Mouse (Mus musculus): ENCODE results near the gene Stx16. TPM values are rescaled to one million over a fixed set of nuclear protein-coding genes. Genes with fewer than 3 reads are reported as not detected.

The Stx16 gene
- polyA plus RNA-seq, 1 experiment from 2014 or later, result 11.8 TPM

- Histone ChIP-seq H3K27me3 (no peaks in the 10 kb centered on the region), H3K4me3 (replicated peaks) (peak overlapping the region; percentile 91), H3K36me3 (no peaks in the 10 kb centered on the region), H3K9ac (peak overlapping the region; percentile 64), H3K4me2 (replicated peaks) (peak overlapping the region; percentile 85), H3K4me1 (peaks cover 46% of the 10 kb centered on the region), H3K9me3 (replicated peaks) (no peaks in the 10 kb centered on the region), H3K27ac (replicated peaks) (peak overlapping the region; percentile 98)
- under 1% methylated on average over 19 of the region's 19 CpGs for WGBS
- no peak for ATAC-seq (ENCODE audit: insufficient number of reproducible peaks, low FRiP score, low TSS enrichment, low read depth)
These were observed 1.0 kb downstream of the Stx16 start for GRCm38 (mm10) chr2:174077004-174077695.

DNA sequence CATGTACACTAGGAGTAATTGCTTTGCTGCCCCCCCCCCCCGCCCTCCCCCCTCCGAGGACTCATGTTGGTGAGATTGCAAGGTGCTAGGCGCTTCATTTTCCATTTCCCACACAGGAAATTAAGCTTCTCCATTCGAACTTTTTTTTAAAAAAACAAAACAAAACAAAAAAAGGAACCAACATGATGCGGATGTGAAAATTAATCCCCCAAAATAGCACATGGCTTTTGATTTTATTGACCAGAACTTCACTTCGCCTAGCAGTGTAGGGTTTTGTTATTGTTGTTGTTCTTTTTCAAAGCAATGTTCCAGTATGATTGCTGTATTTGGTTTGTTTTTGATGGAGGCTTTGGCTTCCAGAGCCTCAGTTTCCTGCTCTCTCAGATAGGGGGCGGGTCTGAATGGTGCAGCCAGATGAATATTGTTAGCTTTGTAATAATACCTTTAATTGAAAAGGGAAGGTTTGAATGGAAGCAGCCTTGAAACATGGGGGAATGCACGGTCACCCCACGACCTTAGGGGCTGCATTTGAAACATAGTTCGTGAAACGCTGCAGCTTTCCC is 1.7 kb downstream of the Stx16 start:
- H3K4me1 ChIP-seq, result peaks cover 44% of the 10 kb centered on the region
- no peak for ATAC-seq (ENCODE audit: insufficient number of reproducible peaks, low FRiP score, low TSS enrichment, low read depth)
- H3K4me2 ChIP-seq (replicated peaks), result peak overlapping the region; percentile 85
- H3K9me3 ChIP-seq (replicated peaks), result no peaks in the 10 kb centered on the region
- H3K9ac ChIP-seq, result peak overlapping the region; percentile 15; the same call in 1 of the 2 replicates
- H3K27me3 ChIP-seq, result no peaks in the 10 kb centered on the region
- 8% methylated on average over 11 of the region's 11 CpGs for WGBS
- H3K36me3 ChIP-seq, result no peaks in the 10 kb centered on the region
- H3K4me3 ChIP-seq (replicated peaks), result peak overlapping the region; percentile 91
- H3K27ac ChIP-seq (replicated peaks), result peak overlapping the region; percentile 98

DNA sequence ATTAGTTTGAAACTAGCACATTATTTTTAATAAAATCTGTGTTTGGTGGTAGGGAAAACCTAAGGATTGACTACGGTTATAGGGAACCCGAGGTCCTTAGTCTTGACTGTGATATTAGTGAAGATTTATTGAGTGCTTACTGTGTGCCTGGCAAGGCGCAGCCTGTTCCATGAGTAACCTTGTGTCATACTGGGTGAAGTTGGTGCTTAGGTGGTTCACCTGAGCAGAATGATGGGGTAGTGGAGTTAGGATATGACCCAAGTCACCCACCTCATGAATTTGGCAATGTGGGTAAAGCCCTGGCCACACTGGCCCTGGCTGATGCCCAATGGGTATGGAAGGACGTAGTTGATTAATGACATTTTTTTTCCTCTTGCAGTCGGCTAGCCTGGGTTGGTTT is 5.7 kb downstream of the Stx16 start:
- no peaks in the 10 kb centered on the region; the same call in 1 of the 2 replicates for H3K36me3 ChIP-seq
- WGBS, result 87% methylated on average over 5 of the region's 5 CpGs
- H3K27ac ChIP-seq (replicated peaks), result no peak overlapping the region
- H3K4me3 ChIP-seq (replicated peaks), result no peak overlapping the region
- H3K4me2 ChIP-seq (replicated peaks), result no peak overlapping the region
- H3K27me3 ChIP-seq, result no peaks in the 10 kb centered on the region
- H3K4me1 ChIP-seq, result peaks cover 18% of the 10 kb centered on the region
- H3K9ac ChIP-seq, result no peak overlapping the region
- H3K9me3 ChIP-seq (replicated peaks), result no peaks in the 10 kb centered on the region
- ATAC-seq (ENCODE audit: insufficient number of reproducible peaks, low FRiP score, low TSS enrichment, low read depth), result no peak

DNA sequence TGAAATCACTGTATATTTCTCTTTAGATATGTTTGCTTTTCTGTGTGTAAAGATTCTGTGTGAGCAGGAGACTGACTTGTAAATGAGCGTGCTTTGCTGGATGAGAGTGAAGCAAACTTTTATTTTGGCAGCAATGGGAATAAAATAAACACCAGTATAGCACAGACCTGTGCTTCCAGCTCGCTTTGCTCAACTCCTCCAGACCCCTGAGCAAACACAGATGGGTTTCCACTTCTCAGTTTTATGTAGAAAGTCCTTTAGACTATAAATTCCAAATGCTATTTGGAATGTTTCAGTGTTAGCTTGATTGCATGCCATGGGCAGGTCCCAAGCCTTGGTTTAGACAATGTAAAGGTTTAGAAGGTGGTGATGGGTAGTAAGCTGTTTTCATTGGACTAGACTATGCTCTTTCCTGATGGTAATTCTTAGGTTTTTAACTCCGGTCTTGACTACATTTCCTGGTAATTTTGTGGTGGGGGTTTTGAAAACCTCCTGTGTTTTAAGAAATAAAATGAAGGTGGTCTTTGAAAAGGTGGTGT is 6.3 kb downstream of the Stx16 start:
- Histone ChIP-seq H3K27ac (replicated peaks) (no peak overlapping the region), H3K9ac (no peak overlapping the region), H3K4me2 (replicated peaks) (no peak overlapping the region), H3K27me3 (no peaks in the 10 kb centered on the region), H3K4me3 (replicated peaks) (no peak overlapping the region), H3K4me1 (peaks cover 13% of the 10 kb centered on the region), H3K9me3 (replicated peaks) (no peaks in the 10 kb centered on the region), H3K36me3 (no peaks in the 10 kb centered on the region; the same call in 1 of the 2 replicates)
- ATAC-seq (ENCODE audit: insufficient number of reproducible peaks, low FRiP score, low TSS enrichment, low read depth), result no peak
- 62% methylated on average over 3 of the region's 3 CpGs for WGBS

DNA sequence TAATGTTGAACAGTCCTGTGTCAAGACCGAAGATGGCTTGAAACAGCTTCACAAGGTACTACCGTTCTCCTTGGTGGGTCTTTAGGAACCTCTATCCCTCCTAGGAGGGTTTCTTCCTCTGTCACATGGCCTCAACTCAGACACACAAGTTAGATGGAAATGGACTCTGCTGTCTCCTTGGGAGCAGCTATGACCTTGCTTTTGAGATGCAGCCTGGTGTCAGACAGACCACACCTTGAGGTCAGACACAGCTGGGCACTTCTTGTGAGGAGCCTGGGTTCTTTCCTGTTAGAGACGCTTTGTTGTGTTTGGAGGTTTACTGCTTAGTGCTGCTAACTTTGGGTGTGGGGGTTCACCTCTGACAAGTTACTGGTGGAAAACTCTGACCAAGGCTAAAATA is 19.0 kb downstream of the Stx16 start:
- H3K36me3 ChIP-seq, result peaks cover 69% of the 10 kb centered on the region

DNA sequence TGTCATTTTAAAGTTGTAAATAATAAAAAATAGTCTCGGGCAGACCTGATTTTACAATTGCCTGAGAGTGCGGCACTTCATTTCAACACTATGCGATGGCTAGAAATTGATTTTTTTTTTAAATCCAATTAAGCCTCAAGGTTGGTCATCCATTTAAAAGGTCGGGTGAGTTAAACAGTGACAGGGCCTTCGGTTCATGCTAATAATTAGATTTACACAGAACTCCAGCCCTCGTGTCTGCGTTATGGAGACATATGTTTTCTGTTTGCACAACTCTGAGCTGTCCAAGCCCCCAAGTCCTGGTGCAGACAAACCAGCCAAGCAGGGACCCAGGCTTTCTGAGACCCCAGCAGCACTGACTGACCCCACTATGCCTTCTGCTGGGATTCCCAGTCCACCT is 26.3 kb downstream of the Stx16 start:
- H3K4me1 ChIP-seq, result no peaks in the 10 kb centered on the region
- no peaks in the 10 kb centered on the region for H3K27me3 ChIP-seq

More for the DNA sequence above, 19.0 kb downstream of the Stx16 start:
- H3K4me1 ChIP-seq, result no peaks in the 10 kb centered on the region
- H3K27me3 ChIP-seq, result no peaks in the 10 kb centered on the region
- no peak overlapping the region for H3K4me2 ChIP-seq (replicated peaks)
- WGBS, result 88% methylated on average over 3 of the region's 3 CpGs
- H3K27ac ChIP-seq (replicated peaks), result no peak overlapping the region
- no peak for ATAC-seq (ENCODE audit: insufficient number of reproducible peaks, low FRiP score, low TSS enrichment, low read depth)
- H3K4me3 ChIP-seq (replicated peaks), result no peak overlapping the region
- no peaks in the 10 kb centered on the region for H3K9me3 ChIP-seq (replicated peaks)
- H3K9ac ChIP-seq, result no peak overlapping the region

DNA sequence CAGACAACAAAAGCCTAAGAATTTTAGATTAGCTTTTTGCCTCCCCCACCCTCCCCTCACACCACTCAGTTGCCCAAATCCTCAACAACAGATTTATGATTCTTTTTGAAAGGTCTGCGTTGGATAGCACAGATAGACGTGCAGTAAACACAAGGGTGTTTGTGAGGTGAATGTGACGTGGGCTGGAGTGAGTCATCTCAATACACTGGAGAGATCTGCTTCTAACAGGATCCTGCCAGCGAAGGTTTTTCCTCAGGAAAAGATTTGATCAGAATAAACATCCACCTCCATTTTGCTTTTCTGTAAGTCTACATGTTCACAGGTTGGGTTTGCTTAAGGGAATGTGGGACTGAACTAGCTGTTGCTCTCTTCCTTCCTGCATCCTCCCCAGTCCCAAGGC is 27.4 kb downstream of the Stx16 start:
- H3K27me3 ChIP-seq, result no peaks in the 10 kb centered on the region
- H3K4me2 ChIP-seq (replicated peaks), result no peak overlapping the region
- no peaks in the 10 kb centered on the region for H3K9me3 ChIP-seq (replicated peaks)
- peaks cover 6% of the 10 kb centered on the region; the same call in 1 of the 2 replicates for H3K36me3 ChIP-seq
- no peak overlapping the region for H3K4me3 ChIP-seq (replicated peaks)
- 84% methylated on average over 4 of the region's 4 CpGs for WGBS
- H3K27ac ChIP-seq (replicated peaks), result no peak overlapping the region
- H3K4me1 ChIP-seq, result no peaks in the 10 kb centered on the region
- H3K9ac ChIP-seq, result no peak overlapping the region
- no peak for ATAC-seq (ENCODE audit: insufficient number of reproducible peaks, low FRiP score, low TSS enrichment, low read depth)

More for the DNA sequence above, 26.3 kb downstream of the Stx16 start:
- Histone ChIP-seq H3K27ac (replicated peaks) (no peak overlapping the region), H3K4me3 (replicated peaks) (no peak overlapping the region), H3K36me3 (peaks cover 9% of the 10 kb centered on the region), H3K4me2 (replicated peaks) (no peak overlapping the region), H3K9me3 (replicated peaks) (no peaks in the 10 kb centered on the region), H3K9ac (no peak overlapping the region)
- 52% methylated on average over 7 of the region's 7 CpGs for WGBS
- ATAC-seq (ENCODE audit: insufficient number of reproducible peaks, low FRiP score, low TSS enrichment, low read depth), result no peak

DNA sequence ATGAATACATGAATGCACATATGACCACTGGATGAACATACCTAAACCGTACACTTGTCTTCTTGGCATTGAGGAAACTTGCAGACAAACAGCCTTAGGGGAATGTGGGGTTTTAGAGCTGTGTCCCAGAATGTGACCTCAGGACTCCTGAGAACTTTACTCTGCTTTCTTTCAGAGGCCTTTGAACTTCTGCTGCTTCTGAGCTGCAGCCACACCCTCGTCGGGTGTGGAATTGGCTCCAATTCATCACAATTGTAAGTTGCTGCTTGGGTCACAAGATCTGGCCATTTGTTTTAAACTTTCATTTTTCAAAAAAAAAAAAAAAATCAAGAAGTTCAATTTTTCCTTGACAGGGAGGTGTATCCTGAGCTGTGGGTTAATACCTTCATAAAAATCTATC is 31.3 kb downstream of the Stx16 start:
- Histone ChIP-seq H3K36me3 (no peaks in the 10 kb centered on the region), H3K9ac (no peak overlapping the region)

DNA sequence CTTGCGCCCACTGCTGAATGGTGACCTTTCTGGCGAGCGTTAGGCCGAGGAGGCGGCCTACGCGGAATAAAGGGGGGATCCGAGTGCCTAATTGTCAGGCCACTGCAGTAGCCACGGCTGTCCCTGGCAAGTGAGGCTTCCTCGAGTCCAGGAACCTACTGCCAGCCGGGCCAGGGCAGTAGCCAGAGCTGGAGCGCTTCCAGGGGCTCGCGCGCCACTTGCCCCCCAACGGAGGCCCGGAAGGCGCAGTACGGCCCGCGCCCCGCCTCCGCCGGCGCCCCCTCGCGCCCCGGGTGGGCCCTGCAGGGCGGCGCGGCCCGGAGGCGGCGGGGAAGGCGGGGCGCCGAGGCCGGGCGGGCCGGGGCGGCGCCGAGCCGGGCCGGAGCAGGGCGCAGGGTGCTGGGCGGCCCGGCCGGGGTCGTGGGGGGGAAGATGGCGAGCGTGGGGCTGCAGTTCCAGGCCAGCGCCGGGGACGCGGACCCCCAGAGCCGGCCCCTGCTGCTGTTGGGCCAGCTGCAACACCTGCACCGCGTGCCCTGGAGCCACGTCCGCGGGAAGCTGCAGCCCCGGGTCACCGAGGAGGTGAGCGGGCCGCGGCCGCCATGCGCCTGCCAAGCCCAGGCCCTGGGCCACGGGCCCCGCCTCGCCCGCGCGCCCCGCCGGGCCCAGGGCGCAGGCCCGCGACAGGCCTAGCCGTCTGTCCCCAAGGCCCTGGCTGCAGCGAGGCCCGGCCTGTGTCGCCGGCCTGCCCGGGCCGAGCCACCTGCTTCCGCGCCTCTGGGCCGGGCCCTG is 34.1 kb downstream of the Stx16 start, which contains the start of gene Npepl1:
Npepl1 (plus strand) TSS at position 359 of the 792 bp plus-strand sequence.
- Histone ChIP-seq H3K27me3 (no peaks in the 10 kb centered on the region), H3K9me3 (replicated peaks) (no peaks in the 10 kb centered on the region), H3K9ac (peak within 1 kb of the TSS; percentile 81), H3K4me3 (replicated peaks) (peak within 1 kb of the TSS; percentile 58), H3K27ac (replicated peaks) (peak within 1 kb of the TSS; percentile 76), H3K4me1 (peaks cover 22% of the 10 kb centered on the region), H3K36me3 (peaks cover 18% of the 10 kb centered on the region), H3K4me2 (replicated peaks) (peak within 1 kb of the TSS; percentile 69)
- 3% methylated on average over 77 of the region's 90 CpGs for WGBS
- peak; percentile 86 for ATAC-seq (ENCODE audit: insufficient number of reproducible peaks, low FRiP score, low TSS enrichment, low read depth)

More for the DNA sequence above, 31.3 kb downstream of the Stx16 start:
- 74% methylated on average over 3 of the region's 3 CpGs for WGBS
- Histone ChIP-seq H3K4me1 (peaks cover 18% of the 10 kb centered on the region), H3K9me3 (replicated peaks) (no peaks in the 10 kb centered on the region), H3K27ac (replicated peaks) (no peak overlapping the region), H3K4me2 (replicated peaks) (no peak overlapping the region), H3K27me3 (no peaks in the 10 kb centered on the region), H3K4me3 (replicated peaks) (no peak overlapping the region)
- ATAC-seq (ENCODE audit: insufficient number of reproducible peaks, low FRiP score, low TSS enrichment, low read depth), result no peak

DNA sequence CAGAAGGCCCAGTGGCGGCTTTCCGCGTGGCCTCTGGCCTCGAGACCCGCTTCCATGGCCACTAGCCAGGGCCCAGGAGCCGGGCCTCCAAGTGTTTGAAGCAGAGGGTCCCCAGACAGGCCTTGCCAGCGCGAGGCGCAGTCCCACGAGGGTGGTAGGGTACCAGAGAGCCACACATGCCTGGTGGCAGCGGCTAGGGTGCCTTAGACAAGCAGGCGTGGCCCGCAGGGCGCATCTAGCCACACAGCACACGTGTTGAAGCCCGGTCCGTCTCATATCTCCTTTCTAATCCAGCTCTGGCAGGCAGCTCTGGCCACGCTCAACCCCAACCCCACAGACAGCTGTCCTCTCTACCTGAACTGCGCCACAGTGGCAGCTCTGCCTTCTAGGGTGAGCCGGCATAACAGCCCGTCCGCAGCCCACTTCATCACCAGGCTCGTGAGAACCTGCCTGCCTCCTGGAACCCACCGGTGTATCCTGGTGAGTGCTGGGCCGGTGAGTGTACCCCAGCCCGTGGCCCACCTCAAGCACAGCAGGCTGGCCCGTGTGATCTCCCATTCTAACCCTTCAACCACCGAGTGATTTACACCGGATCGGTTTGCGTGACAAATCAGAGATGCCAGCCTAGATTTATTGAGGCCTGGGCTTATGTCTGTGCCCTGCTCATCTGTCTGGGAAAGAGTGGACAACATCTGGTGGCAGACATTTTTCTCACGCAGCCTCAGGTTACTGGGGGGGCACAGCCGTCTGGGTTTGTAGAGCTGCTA is 34.9 kb downstream of the Stx16 start:
- H3K4me3 ChIP-seq (replicated peaks), result peak overlapping the region; percentile 58
- H3K9me3 ChIP-seq (replicated peaks), result no peaks in the 10 kb centered on the region
- H3K36me3 ChIP-seq, result peaks cover 25% of the 10 kb centered on the region
- H3K4me2 ChIP-seq (replicated peaks), result peak overlapping the region; percentile 69
- H3K27me3 ChIP-seq, result no peaks in the 10 kb centered on the region
- peak overlapping the region; percentile 81 for H3K9ac ChIP-seq
- peaks cover 22% of the 10 kb centered on the region for H3K4me1 ChIP-seq
- peak; percentile 41 for ATAC-seq (ENCODE audit: insufficient number of reproducible peaks, low FRiP score, low TSS enrichment, low read depth)
- H3K27ac ChIP-seq (replicated peaks), result peak overlapping the region; percentile 76
- WGBS, result 43% methylated on average over 33 of the region's 33 CpGs

All from embryonic facial prominence, embryonic 15.5 days (tissue).